Mouse (Mus musculus) c-Kit-positive CD71-positive TER-119-positive erythroid progenitor cells, embryonic 14.5 days (primary cell): Measurements from ENCODE around the gene Aasdh.
A peak's percentile ranks its signal among the peaks of the same experiment; 100 is the strongest.

ENCODE experiments used
- DNase-seq: peaks from one replicate; pipeline ENCODE4 v3.0.0-alpha.2; 2013; ENCODE audit warnings: low spot score

The Aasdh gene

GRCm38 (mm10) chr5:76910807-76911206, 5.5 kb upstream of the Aasdh start:
- DNase-seq = no peak

DNA sequence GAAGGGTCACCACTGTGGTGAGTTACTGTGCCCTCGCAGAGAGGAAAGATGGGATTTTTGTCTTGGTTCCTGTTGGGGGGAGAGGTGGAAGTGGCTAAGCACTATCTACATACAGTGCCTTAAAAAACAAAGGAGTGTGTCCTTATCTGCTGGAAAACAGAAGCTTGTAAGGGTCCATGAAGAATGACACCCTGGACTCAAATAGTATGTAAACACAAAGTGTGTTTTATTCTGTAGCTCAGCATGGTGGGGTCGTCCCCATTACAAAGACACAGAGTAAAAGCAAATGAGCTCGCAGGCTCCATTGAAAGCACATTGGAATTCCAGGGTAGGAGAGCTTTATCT, 813 bp upstream of the Aasdh start:
- DNase-seq = peak; percentile 19

GRCm38 (mm10) chr5:76904713-76905404, 455 bp downstream of the Aasdh start:
- DNase-seq = no peak

GRCm38 (mm10) chr5:76902131-76902530, 3.2 kb downstream of the Aasdh start:
- DNase-seq = no peak

GRCm38 (mm10) chr5:76893084-76893483, 12.2 kb downstream of the Aasdh start:
- DNase-seq = no peak

DNA sequence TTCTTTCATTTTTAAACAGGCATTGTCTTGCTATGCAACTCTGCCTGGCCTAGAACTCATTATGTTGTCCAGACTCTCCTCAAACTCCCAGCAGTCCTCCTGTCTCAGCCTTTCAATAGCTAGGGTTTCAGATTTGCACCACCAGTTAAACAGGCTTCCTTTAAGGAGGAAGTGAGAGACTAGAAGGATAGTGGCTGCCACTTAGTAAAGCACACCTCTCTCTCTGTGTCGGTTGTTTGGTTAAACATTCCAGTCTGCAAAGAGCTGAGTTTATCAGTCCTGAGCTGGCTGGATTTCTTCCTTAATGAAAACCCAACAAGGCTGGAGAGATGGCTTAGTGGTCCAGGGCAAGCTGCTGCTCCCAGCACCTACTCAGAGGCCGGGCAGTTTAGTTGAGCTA, 12.7 kb downstream of the Aasdh start:
- no peak for DNase-seq

- no peak for DNase-seq
Measured at GRCm38 (mm10) chr5:76887011-76887410, 18.3 kb downstream of the Aasdh start.

DNA sequence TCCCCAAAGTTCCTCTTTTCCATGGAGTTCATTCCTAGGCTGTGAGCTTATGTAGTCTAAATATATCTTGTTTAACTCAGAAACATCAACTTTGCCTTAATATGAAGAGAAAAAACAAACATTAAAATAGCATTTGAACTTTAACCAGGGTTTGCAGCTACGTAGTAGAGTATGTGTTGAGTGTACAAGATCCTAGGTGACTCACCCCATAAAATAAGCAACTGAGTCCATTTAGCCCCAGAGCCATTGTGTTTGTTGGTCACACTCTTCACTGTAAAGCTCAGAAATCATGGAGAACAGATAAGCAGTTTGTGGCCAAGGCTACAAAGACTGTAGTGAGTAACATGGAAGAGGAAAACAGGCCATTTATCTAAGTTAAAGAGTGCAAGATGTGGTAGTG, 21.2 kb downstream of the Aasdh start:
- no peak for DNase-seq

DNA sequence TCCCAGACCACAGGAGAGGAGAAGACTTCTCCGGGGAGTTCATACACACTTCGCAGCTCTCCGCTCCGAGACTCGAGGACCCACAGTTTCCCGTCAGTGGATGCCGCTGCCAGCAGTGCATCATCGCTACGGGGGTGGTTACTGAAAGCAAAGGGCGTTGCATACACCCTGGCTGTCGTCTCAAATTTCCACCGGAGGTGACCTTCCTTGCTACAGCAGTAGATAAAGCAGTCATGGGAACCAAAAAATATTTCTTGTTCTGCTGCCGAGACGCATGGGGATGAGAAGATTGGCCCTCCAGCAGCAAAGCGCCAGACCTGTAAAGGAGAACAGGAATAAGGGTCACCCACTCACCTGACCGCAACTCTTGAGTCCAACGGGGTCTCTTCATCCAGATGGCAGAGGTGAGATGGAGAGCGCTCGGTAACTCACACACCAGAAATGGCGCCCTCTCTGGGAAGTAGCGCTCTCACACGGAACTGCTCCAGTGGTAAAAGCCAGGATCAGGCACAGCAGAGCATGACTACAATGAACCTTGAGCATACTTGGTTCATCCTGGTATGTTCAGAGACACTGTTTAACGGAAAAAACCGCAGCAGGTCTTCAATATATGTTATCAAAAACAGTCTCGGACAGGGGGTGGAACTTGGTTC, 29.1 kb downstream of the Aasdh start:
- DNase-seq = no peak

- no peak for DNase-seq
Measured at GRCm38 (mm10) chr5:76869553-76869952, 35.8 kb downstream of the Aasdh start.

- DNase-seq = peak; percentile 14
Measured at GRCm38 (mm10) chr5:76868693-76869286, 36.5 kb downstream of the Aasdh start.

- no peak for DNase-seq
Measured at GRCm38 (mm10) chr5:76866819-76867218, 38.5 kb downstream of the Aasdh start.

GRCm38 (mm10) chr5:76858444-76858843, 46.9 kb downstream of the Aasdh start:
- no peak for DNase-seq

DNA sequence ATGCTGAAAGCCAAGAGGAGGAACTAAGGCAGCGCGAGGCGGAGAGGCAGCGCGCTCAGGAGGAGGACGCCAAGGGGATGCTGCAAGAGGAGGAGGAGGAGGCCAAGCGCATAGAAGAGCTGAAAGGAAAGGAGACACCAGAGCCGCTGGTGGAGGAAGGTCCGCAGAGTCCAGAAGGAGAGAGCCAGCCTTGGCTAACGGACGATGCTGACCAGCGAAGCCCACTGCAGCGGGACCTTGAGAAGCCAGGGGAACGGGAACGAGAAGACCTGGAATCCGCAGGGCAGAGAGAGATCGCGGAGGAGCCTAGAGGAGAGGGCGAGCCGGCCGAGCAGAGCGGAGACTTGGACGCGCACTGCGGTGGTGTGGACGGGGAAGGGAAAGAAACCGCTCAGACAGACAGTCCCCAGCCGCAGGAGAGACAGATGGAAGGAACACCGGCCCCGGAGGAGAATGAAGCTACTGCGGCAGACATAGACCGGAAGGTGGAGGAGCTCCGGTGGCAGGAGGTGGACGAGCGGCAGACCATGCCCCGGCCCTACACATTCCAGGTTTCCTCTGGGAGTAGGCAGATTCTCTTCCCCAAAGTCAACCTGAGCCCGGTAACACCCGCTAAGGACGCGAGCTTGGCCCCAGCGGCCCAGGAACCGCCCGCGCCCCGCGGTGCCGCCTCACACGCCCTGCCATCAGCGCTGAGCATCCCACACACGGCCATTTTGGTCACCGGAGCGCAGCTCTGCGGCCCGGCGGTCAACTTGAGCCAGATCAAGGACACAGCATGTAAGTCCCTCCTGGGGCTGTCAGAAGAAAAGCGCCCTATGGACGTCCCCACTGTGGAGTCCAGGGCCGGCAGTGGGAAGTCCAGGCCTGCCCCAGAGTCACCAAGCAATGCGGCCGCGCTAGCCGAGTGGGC, 48.0 kb downstream of the Aasdh start:
- no peak for DNase-seq

GRCm38 (mm10) chr5:76855829-76856600, 49.3 kb downstream of the Aasdh start:
- DNase-seq = no peak

DNA sequence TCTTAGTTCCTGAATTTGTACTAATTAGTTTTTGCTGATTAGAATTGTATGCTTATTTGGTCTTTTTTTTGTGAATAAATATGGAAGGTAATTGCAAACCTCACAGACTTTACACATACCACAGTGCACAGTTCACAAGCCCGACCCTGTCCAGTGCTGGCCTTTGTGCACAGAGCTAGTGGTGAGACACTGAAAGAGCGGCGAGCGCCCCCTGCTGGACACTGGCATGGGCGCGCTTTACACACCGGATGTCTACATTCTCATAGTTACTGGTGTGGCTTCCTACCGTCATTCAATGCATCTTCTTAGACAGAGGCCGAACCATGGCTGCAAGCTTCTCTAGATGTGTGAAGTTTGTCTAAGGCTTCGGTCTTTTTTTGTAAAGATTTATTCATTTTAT, 51.8 kb downstream of the Aasdh start:
- DNase-seq = peak; percentile 77

DNA sequence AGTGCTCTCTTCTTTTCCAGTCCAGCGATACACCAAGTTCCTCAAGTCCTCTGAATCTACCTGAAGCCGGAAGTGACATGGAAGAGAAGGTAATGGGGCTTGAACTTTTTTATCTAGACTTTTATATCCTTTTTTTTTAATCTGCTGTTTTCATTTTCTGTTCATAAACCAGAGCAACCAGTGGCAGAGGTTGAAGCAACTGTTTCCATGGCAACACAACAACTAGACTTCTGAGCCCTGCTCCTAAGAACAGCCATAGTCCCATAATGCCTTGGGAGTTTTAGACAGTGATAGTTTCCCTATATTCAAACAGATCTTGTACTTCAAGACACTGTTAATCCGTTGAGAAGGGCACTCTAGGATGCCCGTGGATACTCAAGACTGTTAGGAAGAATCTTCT, 54.0 kb downstream of the Aasdh start:
- DNase-seq = no peak

DNA sequence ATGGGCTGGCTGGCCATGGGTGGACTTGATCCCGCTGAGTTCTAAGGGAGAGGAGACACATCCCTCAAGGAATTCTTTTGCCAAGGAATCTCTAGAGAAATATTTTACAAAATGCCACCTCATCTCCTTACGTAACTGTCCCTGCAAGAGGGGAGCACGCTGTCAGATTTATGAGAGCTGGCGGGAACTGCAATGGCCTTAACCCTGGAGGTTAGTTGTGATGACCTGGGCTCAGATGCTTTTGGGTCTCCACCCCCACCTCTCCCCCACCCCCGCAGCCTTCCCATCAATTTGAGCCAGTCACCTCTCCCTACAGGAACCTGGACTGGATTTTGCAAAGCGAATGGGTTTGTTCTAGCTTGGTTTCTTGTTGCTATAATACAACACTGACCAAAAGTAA, 58.2 kb downstream of the Aasdh start:
- DNase-seq = no peak

DNA sequence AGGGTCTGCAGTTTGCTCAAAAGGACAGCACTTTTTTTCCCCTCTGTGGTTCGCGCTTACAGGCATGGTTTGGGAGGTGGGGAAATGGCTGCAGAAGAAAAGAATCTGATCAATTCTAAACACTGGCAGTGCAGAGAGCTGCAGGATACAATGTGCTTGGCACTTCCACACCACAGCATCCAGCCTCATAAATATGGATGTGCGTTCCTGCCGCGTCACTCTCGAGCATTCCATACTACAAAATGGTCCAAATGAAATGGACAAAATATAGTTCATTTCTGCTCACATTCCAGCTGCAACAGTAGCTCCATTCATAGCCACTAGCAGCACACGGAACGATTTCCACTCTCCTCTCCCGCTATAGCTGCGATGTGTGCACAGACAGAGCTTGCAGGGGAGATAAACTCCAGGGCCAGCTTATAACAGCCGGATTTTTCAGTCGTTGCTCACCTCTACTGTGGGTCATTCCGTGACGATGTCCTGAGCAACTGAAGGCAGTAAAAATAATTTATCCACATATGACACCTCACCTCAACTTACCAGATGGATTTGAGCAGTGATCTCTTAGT, 60.6 kb downstream of the Aasdh start:
- DNase-seq = no peak

DNA sequence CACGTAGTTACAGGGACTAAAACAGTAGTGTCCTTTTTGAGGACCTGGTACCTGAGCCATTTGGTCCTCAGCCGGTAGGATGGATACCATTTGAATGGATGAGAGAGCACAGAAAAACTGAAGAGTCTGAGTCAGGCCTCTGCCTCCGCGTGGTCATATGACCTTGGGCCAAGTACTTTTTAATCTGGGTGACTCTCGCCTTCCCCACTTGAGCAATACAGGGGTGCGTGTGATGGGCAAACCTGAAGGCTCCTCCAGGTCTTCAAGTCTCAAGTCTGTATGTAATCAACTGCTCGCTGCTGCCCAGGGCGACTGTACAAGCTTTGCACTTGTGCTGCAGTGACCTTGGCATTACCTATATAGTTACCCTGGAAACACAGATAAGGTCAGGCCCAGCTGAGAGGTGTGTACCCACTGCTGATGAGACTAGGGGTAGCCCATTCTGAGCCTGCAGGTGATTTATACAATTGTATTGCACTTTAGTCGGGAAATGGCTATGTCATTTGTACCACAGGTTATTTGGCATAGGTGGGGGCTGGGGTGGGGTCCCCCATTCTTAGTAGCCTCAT, 61.4 kb downstream of the Aasdh start:
- DNase-seq = no peak

DNA sequence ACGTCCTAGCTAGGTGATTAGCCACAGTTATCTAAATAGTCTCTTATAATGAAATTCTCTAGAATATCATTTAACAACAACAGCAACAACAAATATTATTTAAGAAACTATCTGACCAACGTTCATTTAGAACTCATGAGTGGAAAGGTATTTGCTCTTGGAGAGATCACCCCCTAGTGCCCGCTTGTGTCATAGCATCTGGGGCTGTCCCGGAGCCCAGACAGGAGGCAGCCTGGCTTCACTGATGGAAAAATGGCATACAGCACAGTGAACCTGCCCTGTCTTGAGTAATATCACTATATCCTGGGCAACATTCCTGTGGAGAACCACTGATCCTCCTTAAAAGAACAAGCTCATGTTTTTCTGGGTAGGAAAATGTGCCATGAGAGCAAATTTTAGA, 61.9 kb downstream of the Aasdh start:
- DNase-seq = peak; percentile 47
